Mouse (Mus musculus) stomach, postnatal 0 days (tissue): ENCODE results near the gene Satb2.

Experiments
- CTCF ChIP-seq: IDR thresholded peaks from 2 replicates; pipeline ENCODE4 v1.5.1; 2016; ENCODE audit warnings: antibody characterized with exemption, low read depth, mild to moderate bottlenecking, moderate library complexity
- EP300 ChIP-seq: optimal IDR thresholded peaks from 2 replicates; pipeline ENCODE3; 2016; ENCODE audit warnings: antibody characterized with exemption

DNA sequence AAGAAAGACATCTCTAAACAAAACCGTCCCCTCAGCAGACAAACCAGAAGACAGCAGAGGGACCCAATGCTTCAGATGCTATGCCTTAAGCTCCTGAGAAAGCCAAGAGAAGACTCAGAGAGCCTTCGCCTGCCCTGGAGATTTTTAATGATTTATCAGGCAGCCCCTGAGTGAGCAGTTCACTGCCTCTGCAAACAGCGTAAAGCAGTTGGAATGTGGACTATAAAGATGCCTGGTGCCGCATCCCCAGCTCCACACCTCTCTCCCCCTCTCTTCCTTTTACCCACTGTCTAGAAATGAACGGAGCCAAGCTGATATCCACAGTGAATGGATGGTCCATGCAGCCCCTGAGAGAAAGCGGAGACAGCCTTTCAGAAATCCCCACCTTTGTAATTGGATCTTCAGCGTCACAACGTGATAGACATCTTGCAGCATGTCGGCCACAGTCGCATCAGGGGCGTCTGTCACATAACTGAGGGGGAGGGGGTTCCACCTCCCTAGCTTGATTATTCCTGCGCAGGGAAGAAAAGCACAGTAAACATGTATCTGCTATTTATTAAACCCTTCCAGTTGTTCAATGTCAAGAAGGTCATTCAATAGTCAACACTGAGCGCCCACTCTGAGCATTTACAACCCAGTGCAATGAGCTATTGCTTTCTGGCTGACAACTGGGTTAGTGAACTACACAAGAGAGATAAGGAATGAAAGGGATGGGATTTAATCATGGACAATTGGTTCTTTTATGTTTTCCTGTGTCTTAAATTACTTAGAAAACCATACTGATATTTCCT, 79.6 kb downstream of the Satb2 start:
- TF ChIP-seq EP300 (no peak), CTCF (no peak)
